Mouse (Mus musculus): ENCODE measurements at regions not wholly inside any gene's neighbourhood (a gene's known extent, or its start where the extent isn't known, plus 50 kb on each side); places are given as distances from the start of the nearest gene placed in this dataset.
"Not testable (repeated sequence)": the region's sequence is repeated elsewhere in the genome, so short reads cannot be mapped to it uniquely, and the experiment has no call there.

GRCm38 (mm10) chr6:133724627-133725026, 128.9 kb downstream of the Kap start:
- WGBS, result 68% methylated on average over 6 of the region's 6 CpGs
- not testable (repeated sequence) for H3K9me3 ChIP-seq (replicated peaks; ENCODE audit: control insufficient read depth, low read length, poor library complexity, severe bottlenecking); ATAC-seq; H3K36me3 ChIP-seq (ENCODE audit: control insufficient read depth, insufficient read depth, low read length); H3K4me3 ChIP-seq (ENCODE audit: low read depth, low read length); H3K4me2 ChIP-seq (ENCODE audit: low read length); H3K27me3 ChIP-seq (ENCODE audit: control insufficient read depth, insufficient read depth, low read depth, low read length); H3K9ac ChIP-seq (ENCODE audit: low read depth, low read length); H3K27ac ChIP-seq (ENCODE audit: low read length); H3K4me1 ChIP-seq (ENCODE audit: control insufficient read depth, insufficient read depth, low read length)

DNA sequence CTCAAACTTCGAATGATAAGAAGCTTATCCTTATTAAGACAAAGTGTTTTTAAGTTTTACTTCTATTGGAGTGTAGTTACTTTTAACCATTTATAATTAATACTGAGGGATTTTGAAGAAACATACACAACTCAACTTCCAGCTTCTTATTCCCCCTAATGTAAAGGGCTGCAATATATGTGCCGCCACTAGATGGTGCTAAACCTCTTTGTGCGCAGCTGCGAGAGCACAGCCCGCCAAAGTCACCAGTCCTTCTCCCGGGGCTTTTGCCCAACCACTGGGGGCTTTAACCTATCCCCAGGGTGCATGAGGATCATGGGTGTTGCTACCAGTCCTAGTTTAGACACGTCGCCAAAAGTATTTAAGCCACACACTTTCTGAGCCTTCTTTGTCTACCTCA, 146.8 kb downstream of the Kap start:
- WGBS, result 2% methylated on average over 8 of the region's 8 CpGs
- not testable (repeated sequence) for H3K4me3 ChIP-seq (ENCODE audit: low read depth, low read length)

GRCm38 (mm10) chr6:133701625-133702024, 151.9 kb downstream of the Kap start:
- Histone ChIP-seq H3K27ac (ENCODE audit: low read length) (no peak overlapping the region), H3K9ac (ENCODE audit: low read depth, low read length) (no peak overlapping the region), H3K4me2 (ENCODE audit: low read length) (no peak overlapping the region), H3K4me1 (ENCODE audit: control insufficient read depth, insufficient read depth, low read length) (no peaks in the 10 kb centered on the region), H3K9me3 (replicated peaks; ENCODE audit: control insufficient read depth, low read length, poor library complexity, severe bottlenecking) (no peaks in the 10 kb centered on the region), H3K4me3 (ENCODE audit: low read depth, low read length) (no peak overlapping the region), H3K27me3 (ENCODE audit: control insufficient read depth, insufficient read depth, low read depth, low read length) (no peaks in the 10 kb centered on the region), H3K36me3 (ENCODE audit: control insufficient read depth, insufficient read depth, low read length) (no peaks in the 10 kb centered on the region)
- no peak for ATAC-seq
- 64% methylated on average over 2 of the region's 2 CpGs for WGBS

More for the DNA sequence above, 146.8 kb downstream of the Kap start:
- H3K36me3 ChIP-seq (ENCODE audit: control insufficient read depth, insufficient read depth, low read length); H3K27ac ChIP-seq (ENCODE audit: low read length); H3K9me3 ChIP-seq (replicated peaks; ENCODE audit: control insufficient read depth, low read length, poor library complexity, severe bottlenecking); H3K4me1 ChIP-seq (ENCODE audit: control insufficient read depth, insufficient read depth, low read length); H3K27me3 ChIP-seq (ENCODE audit: control insufficient read depth, insufficient read depth, low read depth, low read length); H3K9ac ChIP-seq (ENCODE audit: low read depth, low read length); ATAC-seq: not testable (repeated sequence)
- H3K4me2 ChIP-seq (ENCODE audit: low read length), result peak overlapping the region; percentile 28; the same call in 1 of the 2 replicates
